Mouse (Mus musculus): ENCODE results near the gene Gm17428. TPM values are rescaled to one million over a fixed set of nuclear protein-coding genes. Genes with fewer than 3 reads are reported as not detected.
"Not testable (repeated sequence)": the region's sequence is repeated elsewhere in the genome, so short reads cannot be mapped to it uniquely, and the experiment has no call there.

Gm17428 gene
- not detected for polyA plus RNA-seq (2017; shearing (Covaris generic))

GRCm38 (mm10) chr14:54976633-54977032 lies at the start of gene Gm17428:
TSS of gene Gm17428 (plus strand) at chr14:54976933.
- no peak for ATAC-seq

GRCm38 (mm10) chr14:54927296-54927695 lies 49.4 kb upstream of the Gm17428 start:
- no peak for ATAC-seq

GRCm38 (mm10) chr14:54929801-54930200 lies 46.9 kb upstream of the Gm17428 start:
- no peak for ATAC-seq

GRCm38 (mm10) chr14:54930431-54930830 lies 46.3 kb upstream of the Gm17428 start:
- ATAC-seq = no peak

- ATAC-seq = no peak
Observed at GRCm38 (mm10) chr14:54932645-54933150, 44.0 kb upstream of the Gm17428 start, which contains the start of gene Il25. TSS of gene Il25 (plus strand) at chr14:54932695.

- no peak for ATAC-seq
Observed at GRCm38 (mm10) chr14:54935904-54936830, 40.6 kb upstream of the Gm17428 start, which contains the start of gene Cmtm5. TSS of gene Cmtm5 (plus strand) at chr14:54936261.

- no peak for ATAC-seq
Observed at GRCm38 (mm10) chr14:54936831-54937160, 39.9 kb upstream of the Gm17428 start.

GRCm38 (mm10) chr14:54937361-54938182 lies 39.2 kb upstream of the Gm17428 start:
- no peak for ATAC-seq

GRCm38 (mm10) chr14:54938431-54939219 lies 38.1 kb upstream of the Gm17428 start:
- ATAC-seq = no peak

GRCm38 (mm10) chr14:54939434-54940175 lies 37.1 kb upstream of the Gm17428 start:
- no peak for ATAC-seq

GRCm38 (mm10) chr14:54940176-54940530 lies 36.6 kb upstream of the Gm17428 start:
- no peak for ATAC-seq

GRCm38 (mm10) chr14:54941024-54941978 lies 35.4 kb upstream of the Gm17428 start:
- no peak for ATAC-seq

- no peak for ATAC-seq
Observed at GRCm38 (mm10) chr14:54942479-54942878, 34.3 kb upstream of the Gm17428 start.

- ATAC-seq = no peak
Observed at GRCm38 (mm10) chr14:54943971-54944370, 32.8 kb upstream of the Gm17428 start.

- ATAC-seq = no peak
Observed at GRCm38 (mm10) chr14:54944939-54945338, 31.8 kb upstream of the Gm17428 start.

- ATAC-seq = no peak
Observed at GRCm38 (mm10) chr14:54945975-54946704, 30.6 kb upstream of the Gm17428 start.

- not testable (repeated sequence) for ATAC-seq
Observed at GRCm38 (mm10) chr14:54947008-54947407, 29.7 kb upstream of the Gm17428 start.

GRCm38 (mm10) chr14:54948781-54949180 lies 28.0 kb upstream of the Gm17428 start:
- ATAC-seq = no peak

- ATAC-seq = no peak
Observed at GRCm38 (mm10) chr14:54950493-54950892, 26.2 kb upstream of the Gm17428 start.

- no peak for ATAC-seq
Observed at GRCm38 (mm10) chr14:54951587-54951986, 25.1 kb upstream of the Gm17428 start.

All from CD4-positive, CD25-positive, alpha-beta regulatory T cell, adult 4 months (primary cell).